Mouse (Mus musculus) megakaryocyte, embryonic 14.5 days (primary cell): ENCODE measurements around the gene Mical2.

Experiments
- FLI1 ChIP-seq: IDR thresholded peaks from 2 replicates; pipeline ENCODE4 v1.6.1; 2012; ENCODE audit warnings: low read length, inconsistent platforms, mixed read lengths
- GATA1 ChIP-seq: IDR thresholded peaks from 3 replicates; pipeline ENCODE4 v1.6.1; 2012; ENCODE audit warnings: mixed read lengths, low read length, inconsistent platforms, borderline replicate concordance

GRCm38 (mm10) chr7:112273451-112273850 lies 47.8 kb downstream of the Mical2 start:
- TF ChIP-seq FLI1 (no peak), GATA1 (no peak)
